Mouse (Mus musculus) MEL (cell line): ENCODE data around the gene Phf1. TPM values are rescaled to one million over a fixed set of nuclear protein-coding genes. Genes with fewer than 3 reads are reported as not detected.

ENCODE experiments used
- DNase-seq: peaks from one replicate; pipeline ENCODE4 v3.0.0; 2011; ENCODE audit warnings: low read depth, low spot score
- H3K27ac ChIP-seq: 2 replicates; pipeline ENCODE4 v1.5.1; 2012; ENCODE audit warnings: low read depth, mild to moderate bottlenecking, control low read depth, low read length, moderate library complexity; ENCODE audit not compliant: control insufficient read depth
- H3K27me3 ChIP-seq, 2 experiments: fragments of 150-350 bp in 1 of 2; sonication (generic) in 1 of 2; 2 replicates each; pipeline ENCODE4 v1.6.1; 2012; ENCODE audit warnings: low read length in 2 of 2, mild to moderate bottlenecking in 2 of 2, improper control_type of control experiment in 1 of 2, moderate library complexity in 1 of 2; ENCODE audit not compliant: insufficient read depth in 2 of 2, control insufficient read depth in 1 of 2
- H3K36me3 ChIP-seq, 2 experiments: 2 replicates each; pipeline ENCODE4 v1.6.1; 2012 to 2014; ENCODE audit warnings: low read length in 2 of 2, improper control_type of control experiment in 1 of 2, inconsistent platforms in 1 of 2, mild to moderate bottlenecking in 1 of 2; ENCODE audit not compliant: insufficient read depth in 2 of 2, control insufficient read depth in 1 of 2
- H3K4me1 ChIP-seq, 2 experiments: fragments of 150-350 bp in 1 of 2; sonication (generic) in 1 of 2; 2 replicates each; pipeline ENCODE4 v1.6.1; 2012; ENCODE audit warnings: low read length in 2 of 2, improper control_type of control experiment in 1 of 2, mild to moderate bottlenecking in 1 of 2; ENCODE audit not compliant: insufficient read depth in 2 of 2, control insufficient read depth in 1 of 2
- H3K4me3 ChIP-seq, 2 experiments: fragments of 150-350 bp in 1 of 2; sonication (generic) in 1 of 2; 2 replicates each; pipeline ENCODE4 v1.5.1; 2012; ENCODE audit warnings: low read depth in 2 of 2, low read length in 2 of 2, mild to moderate bottlenecking in 2 of 2, moderate library complexity in 2 of 2, control low read depth in 1 of 2, improper control_type of control experiment in 1 of 2; ENCODE audit not compliant: control insufficient read depth in 1 of 2, insufficient read depth in 1 of 2
- H3K79me2 ChIP-seq: 2 replicates; pipeline ENCODE4 v1.6.1; 2012; ENCODE audit warnings: mild to moderate bottlenecking, low read length, moderate library complexity; ENCODE audit not compliant: control insufficient read depth, poor library complexity, insufficient read depth
- H3K9ac ChIP-seq: 2 replicates; pipeline ENCODE4 v1.6.1; 2012; ENCODE audit warnings: low read depth, mild to moderate bottlenecking, control low read depth, low read length, moderate library complexity; ENCODE audit not compliant: control insufficient read depth, poor library complexity, severe bottlenecking
- H3K9me3 ChIP-seq: fragments of 150-350 bp; sonication (generic); replicated peaks from 2 replicates; pipeline ENCODE4 v1.6.1; 2012; ENCODE audit warnings: mild to moderate bottlenecking, low read length, improper control_type of control experiment, moderate library complexity; ENCODE audit not compliant: insufficient read depth
- BHLHE40 ChIP-seq: IDR thresholded peaks from 2 replicates; pipeline ENCODE4 v1.6.1; 2012; ENCODE audit warnings: low read depth, mild to moderate bottlenecking, inconsistent platforms, low read length, improper control_type of control experiment, borderline replicate concordance
- CTCF ChIP-seq, 3 experiments: IDR thresholded peaks in 2 of 3; conservative IDR thresholded peaks in 1 of 3; 2 replicates each; pipeline ENCODE4 v1.5.1; 2011 to 2012; ENCODE audit warnings: low read length in 3 of 3, low read depth in 2 of 3, mild to moderate bottlenecking in 2 of 3, improper control_type of control experiment in 1 of 3, inconsistent platforms in 1 of 3, mixed read lengths in 1 of 3, moderate library complexity in 1 of 3; ENCODE audit not compliant: control insufficient read depth in 1 of 3, insufficient read depth in 1 of 3, poor library complexity in 1 of 3, severe bottlenecking in 1 of 3
- ETS1 ChIP-seq: IDR thresholded peaks from 2 replicates; pipeline ENCODE4 v1.6.1; 2012; ENCODE audit warnings: low read depth, mild to moderate bottlenecking, inconsistent platforms, low read length, improper control_type of control experiment, moderate library complexity
- GABPA ChIP-seq: IDR thresholded peaks from 2 replicates; pipeline ENCODE4 v1.6.1; 2012; ENCODE audit warnings: low read depth, mild to moderate bottlenecking, inconsistent platforms, low read length, improper control_type of control experiment, moderate library complexity
- GATA1 ChIP-seq: IDR thresholded peaks from 2 replicates; pipeline ENCODE4 v1.6.1; 2011; ENCODE audit warnings: low read depth, low read length, improper control_type of control experiment
- JUND ChIP-seq: IDR thresholded peaks from 2 replicates; pipeline ENCODE4 v1.6.1; 2011; ENCODE audit warnings: low read depth, mild to moderate bottlenecking, improper control_type of control experiment, low read length
- KAT2A ChIP-seq: conservative IDR thresholded peaks from 2 replicates; pipeline ENCODE4 v1.6.1; 2012; ENCODE audit warnings: low read depth, low read length, improper control_type of control experiment, inconsistent platforms
- MAX ChIP-seq: IDR thresholded peaks from 2 replicates; pipeline ENCODE4 v1.6.1; 2011; ENCODE audit warnings: low read length, improper control_type of control experiment
- MEF2A ChIP-seq: IDR thresholded peaks from 2 replicates; pipeline ENCODE4 v1.6.1; 2014; ENCODE audit warnings: low read depth, mild to moderate bottlenecking, inconsistent platforms, low read length, improper control_type of control experiment; ENCODE audit not compliant: poor library complexity, insufficient replicate concordance, severe bottlenecking; ENCODE audit errors: extremely low read depth
- MXI1 ChIP-seq: IDR thresholded peaks from 2 replicates; pipeline ENCODE4 v1.6.1; 2011; ENCODE audit warnings: mild to moderate bottlenecking, low read depth, low read length, improper control_type of control experiment
- MYB ChIP-seq: IDR thresholded peaks from 2 replicates; pipeline ENCODE4 v1.6.1; 2011; ENCODE audit warnings: mild to moderate bottlenecking, low read depth, low read length, improper control_type of control experiment
- NELFE ChIP-seq: IDR thresholded peaks from 2 replicates; pipeline ENCODE4 v1.6.1; 2011; ENCODE audit warnings: low read depth, low read length, improper control_type of control experiment
- NRF1 ChIP-seq: IDR thresholded peaks from 2 replicates; pipeline ENCODE4 v1.6.1; 2014; ENCODE audit warnings: low read depth, mild to moderate bottlenecking, inconsistent platforms, low read length, improper control_type of control experiment, moderate library complexity; ENCODE audit not compliant: poor library complexity, insufficient read depth, severe bottlenecking
- POLR2AphosphoS2 ChIP-seq: IDR thresholded peaks from 2 replicates; pipeline ENCODE4 v1.6.1; 2011; ENCODE audit warnings: low read length, improper control_type of control experiment
- RCOR1 ChIP-seq: IDR thresholded peaks from 2 replicates; pipeline ENCODE4 v1.6.1; 2012; ENCODE audit warnings: low read depth, mild to moderate bottlenecking, inconsistent platforms, low read length, improper control_type of control experiment
- SIN3A ChIP-seq: IDR thresholded peaks from 2 replicates; pipeline ENCODE4 v1.6.1; 2012; ENCODE audit warnings: low read length, improper control_type of control experiment, inconsistent platforms
- SMC3 ChIP-seq: IDR thresholded peaks from 2 replicates; pipeline ENCODE4 v1.6.1; 2011; ENCODE audit warnings: low read depth, low read length, improper control_type of control experiment
- TAL1 ChIP-seq: IDR thresholded peaks from 2 replicates; pipeline ENCODE4 v1.6.1; 2012; ENCODE audit warnings: mild to moderate bottlenecking, inconsistent platforms, low read length, moderate library complexity, mixed read lengths
- TBP ChIP-seq: IDR thresholded peaks from 2 replicates; pipeline ENCODE4 v1.8.0; 2011; ENCODE audit warnings: low read depth, low read length, improper control_type of control experiment
- USF2 ChIP-seq, 2 experiments: IDR thresholded peaks; 2 replicates each; pipeline ENCODE4 v1.6.1; 2011 to 2012; ENCODE audit warnings: improper control_type of control experiment in 2 of 2, low read length in 2 of 2, borderline replicate concordance in 1 of 2, inconsistent platforms in 1 of 2, low read depth in 1 of 2, mild to moderate bottlenecking in 1 of 2; ENCODE audit not compliant: insufficient read depth in 1 of 2
- ZC3H11A ChIP-seq: IDR thresholded peaks from 2 replicates; pipeline ENCODE4 v1.6.1; 2012; ENCODE audit warnings: low read depth, mild to moderate bottlenecking, inconsistent platforms, low read length, improper control_type of control experiment
- ZMIZ1 ChIP-seq: IDR thresholded peaks from 2 replicates; pipeline ENCODE4 v1.6.1; 2012; ENCODE audit warnings: low read depth, mild to moderate bottlenecking, inconsistent platforms, low read length, improper control_type of control experiment, moderate library complexity
- ZNF384 ChIP-seq: IDR thresholded peaks from 2 replicates; pipeline ENCODE4 v1.6.1; 2012; ENCODE audit warnings: low read depth, mild to moderate bottlenecking, inconsistent platforms, low read length, improper control_type of control experiment
- polyA plus RNA-seq, 2 experiments: library from polyadenylated mRNA; stranded (reverse) in 1 of 2; unstranded in 1 of 2; fragments of >175 nt in 1 of 2; fragments of >200 nt in 1 of 2; gene quantifications; 2 replicates each; pipeline versions ENCODE4 v1.2.1 to v1.2.4; 2012; ENCODE audit warnings: low replicate concordance in 2 of 2, low read depth in 1 of 2; ENCODE audit not compliant: insufficient read length in 2 of 2, insufficient read depth in 1 of 2, missing spikeins in 1 of 2
- total RNA-seq: library from RNA; depleted of rRNA; stranded (reverse); fragments of 300-350 nt; gene quantifications from 2 replicates; pipeline ENCODE4 v1.2.3, GENCODE M21; 2012

Phf1 gene
- total and polyA plus RNA-seq, 3 experiments, result 2.9 to 9.5 TPM; not detected in 1

- H3K27me3 ChIP-seq, result no peaks in the 10 kb centered on the region
- H3K36me3 ChIP-seq, result peaks cover 0 to 18% of the 10 kb centered on the region in 2 experiments; a peak in 2 of 4 replicates
- no peaks in the 10 kb centered on the region for H3K9me3 ChIP-seq
- peaks cover 5 to 33% of the 10 kb centered on the region in 2 experiments; a peak in 3 of 4 replicates for H3K4me1 ChIP-seq
- H3K4me3 ChIP-seq, result no peak overlapping the region
- TF ChIP-seq KAT2A (no peak), ZMIZ1 (no peak), MAX (no peak), ETS1 (no peak), USF2 (IDR thresholded peaks at IDR 0.05; ENCODE audit: borderline replicate concordance in 1 of 2, insufficient read depth in 1 of 2, low read depth in 1 of 2, low read length in 2 of 2) (no peak), TAL1 (no peak), GABPA (no peak), TBP (no peak), BHLHE40 (no peak), NELFE (no peak), MYB (no peak), ZC3H11A (no peak), JUND (no peak), ZNF384 (no peak), RCOR1 (no peak), SIN3A (no peak), SMC3 (no peak), GATA1 (no peak), MEF2A (no peak)
- no peak overlapping the region for H3K27ac ChIP-seq
- no peak for DNase-seq
- peaks cover 2% of the 10 kb centered on the region for H3K79me2 ChIP-seq
- no peak overlapping the region for H3K9ac ChIP-seq
These were observed 19.4 kb downstream of the Phf1 start for GRCm38 (mm10) chr17:26951952-26952877.

GRCm38 (mm10) chr17:26953201-26953600, 20.3 kb downstream of the Phf1 start:
- H3K79me2 ChIP-seq, result peaks cover 4% of the 10 kb centered on the region
- TF ChIP-seq MYB, result no peak
- TF ChIP-seq TAL1, result no peak
- TF ChIP-seq NRF1, result no peak
- no peak for TF ChIP-seq TBP
- no peak for TF ChIP-seq POLR2AphosphoS2
- no peak for TF ChIP-seq CTCF (IDR thresholded peaks at IDR 0.05 in 2 of 3, conservative IDR thresholded peaks at IDR 0.05 in 1 of 3; ENCODE audit: control insufficient read depth in 1 of 3, insufficient read depth in 1 of 3, low read depth in 2 of 3, low read length in 3 of 3, poor library complexity in 1 of 3, severe bottlenecking in 1 of 3)
- TF ChIP-seq SMC3, result no peak
- TF ChIP-seq MXI1, result no peak
- no peak for TF ChIP-seq MEF2A
- TF ChIP-seq GATA1, result no peak
- peaks cover 0 to 24% of the 10 kb centered on the region in 2 experiments; a peak in 2 of 4 replicates for H3K36me3 ChIP-seq
- no peak for DNase-seq
- H3K9me3 ChIP-seq, result no peaks in the 10 kb centered on the region
- H3K27me3 ChIP-seq, result no peaks in the 10 kb centered on the region
- H3K4me1 ChIP-seq, result peaks cover 7 to 41% of the 10 kb centered on the region in 2 experiments; a peak in 3 of 4 replicates
- H3K9ac ChIP-seq, result no peak overlapping the region
- no peak overlapping the region for H3K27ac ChIP-seq
- H3K4me3 ChIP-seq, result no peak overlapping the region
